Mouse (Mus musculus) stomach, postnatal 0 days (tissue): Measurements from ENCODE around the gene Fbxw5.

Experiments used
- CTCF ChIP-seq: IDR thresholded peaks from 2 replicates; pipeline ENCODE4 v1.5.1; 2016; ENCODE audit warnings: antibody characterized with exemption, low read depth, mild to moderate bottlenecking, moderate library complexity
- EP300 ChIP-seq: optimal IDR thresholded peaks from 2 replicates; pipeline ENCODE3; 2016; ENCODE audit warnings: antibody characterized with exemption

DNA sequence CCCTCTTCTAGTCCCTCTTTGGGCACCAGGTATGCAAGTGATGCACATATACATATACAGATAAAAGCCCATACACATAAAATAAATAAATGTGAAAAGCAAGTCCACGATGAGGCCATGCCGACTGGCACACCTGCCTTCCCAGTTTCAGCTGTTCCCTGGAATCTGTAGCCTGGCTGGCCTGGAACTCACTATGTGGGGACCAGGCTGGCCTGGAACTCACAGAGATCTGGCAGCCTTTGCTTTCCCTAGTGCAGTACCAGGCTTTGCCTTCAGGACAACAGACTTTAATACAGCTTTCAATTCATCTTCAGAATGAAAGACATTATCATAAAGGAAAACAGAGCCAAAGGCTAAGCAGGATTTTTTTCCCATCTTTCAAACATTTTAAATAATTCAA lies 33.2 kb downstream of the Fbxw5 start:
- TF ChIP-seq CTCF: no peak
- TF ChIP-seq EP300: no peak
